Mouse (Mus musculus) B cell, adult 2 months (primary cell): ENCODE results near the gene Ube2q2.
A peak's percentile ranks its signal among the peaks of the same experiment; 100 is the strongest.
"Not testable (repeated sequence)": the region's sequence is repeated elsewhere in the genome, so short reads cannot be mapped to it uniquely, and the experiment has no call there.

Source experiments
- DNase-seq, 2 experiments: peaks; one replicate each; pipeline ENCODE4 v3.0.0; 2022

The Ube2q2 gene

DNA sequence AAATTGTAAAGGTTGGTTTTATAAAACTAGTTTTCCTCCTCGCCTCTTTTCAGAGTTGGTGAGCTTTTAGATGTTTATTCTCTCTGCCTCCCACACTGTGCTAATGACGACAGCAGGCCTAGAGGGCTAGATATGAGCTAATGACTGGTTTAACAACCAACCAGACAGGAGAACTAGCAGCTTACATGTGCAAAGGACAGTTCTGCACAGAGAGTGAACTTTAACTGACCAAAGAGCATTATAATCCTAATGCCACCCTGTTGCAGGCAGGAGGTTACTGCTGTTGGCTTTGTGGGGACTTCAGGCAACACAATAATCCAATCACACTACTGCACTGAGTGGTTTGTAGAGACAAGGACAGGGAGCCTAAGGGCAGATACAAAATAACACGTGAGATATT lies 94.6 kb downstream of the Ube2q2 start:
- DNase-seq: no peak

DNA sequence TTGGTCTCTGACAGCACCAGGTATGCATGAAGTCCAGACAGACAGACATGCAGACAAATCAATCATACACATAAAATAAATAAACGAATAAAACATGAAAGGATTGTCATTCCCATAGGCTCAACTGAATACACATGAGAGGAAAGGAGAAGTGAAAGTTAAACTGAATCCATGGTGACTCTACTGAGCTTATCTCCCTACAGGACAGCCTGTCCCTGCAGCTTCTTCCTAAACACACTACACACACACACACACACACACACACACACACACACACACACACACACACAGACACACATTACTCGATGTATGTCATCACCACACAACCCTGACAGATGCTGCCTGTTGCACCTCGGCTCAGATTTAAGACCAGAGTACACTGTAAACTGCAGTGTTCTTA lies 95.4 kb downstream of the Ube2q2 start:
- DNase-seq: no peak

DNA sequence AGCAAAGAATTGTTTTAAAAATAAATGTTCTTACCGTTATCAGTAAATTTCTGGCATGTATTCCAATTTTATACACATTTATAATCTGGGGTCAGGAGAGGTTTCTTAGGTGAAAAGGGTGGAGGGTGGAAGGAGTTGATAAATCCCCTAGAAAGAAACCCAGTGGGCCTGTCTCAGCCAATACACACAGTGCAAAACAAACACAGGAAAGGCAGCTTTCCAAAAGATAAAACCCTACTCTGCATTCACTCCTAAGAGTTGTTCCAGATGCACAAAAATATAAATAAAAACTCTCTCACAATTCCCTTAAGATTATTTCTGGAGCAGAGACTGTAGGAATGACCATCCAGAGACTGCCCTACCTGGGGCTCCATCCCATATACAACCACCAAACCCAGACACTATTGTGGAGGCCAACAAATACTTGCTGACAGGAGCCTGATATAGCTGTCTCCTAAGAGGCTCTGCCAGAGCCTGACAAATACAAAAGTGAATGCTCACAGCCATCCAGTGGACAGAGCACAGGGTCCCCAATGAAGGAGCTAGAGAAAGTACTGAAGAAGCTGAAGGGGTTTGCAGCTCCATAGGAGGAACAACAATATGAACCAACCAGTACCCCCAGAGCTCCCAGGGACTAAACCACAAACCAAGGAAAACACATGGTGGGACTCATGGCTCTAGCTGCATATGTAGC lies 96.5 kb downstream of the Ube2q2 start:
- not testable (repeated sequence) for DNase-seq

DNA sequence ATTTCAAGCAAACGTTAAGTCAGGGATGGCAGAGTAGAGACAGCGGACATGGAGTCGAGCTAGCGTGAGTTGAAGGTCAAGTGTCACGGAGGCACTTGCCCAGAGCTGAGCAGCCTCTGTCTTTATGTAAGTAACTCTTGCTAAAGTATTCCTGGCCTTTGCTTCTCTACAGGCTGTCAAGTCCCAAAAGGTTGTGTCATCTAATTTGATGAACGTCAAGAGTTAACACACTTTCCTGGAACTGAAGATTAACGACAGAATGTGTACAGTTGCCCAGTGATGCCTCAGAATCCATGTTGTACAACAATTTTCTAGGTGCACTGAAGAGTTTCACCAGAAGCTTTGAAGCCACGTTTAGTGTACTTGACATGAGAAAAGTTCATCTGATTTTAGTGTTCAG lies 97.8 kb downstream of the Ube2q2 start:
- DNase-seq: no peak

DNA sequence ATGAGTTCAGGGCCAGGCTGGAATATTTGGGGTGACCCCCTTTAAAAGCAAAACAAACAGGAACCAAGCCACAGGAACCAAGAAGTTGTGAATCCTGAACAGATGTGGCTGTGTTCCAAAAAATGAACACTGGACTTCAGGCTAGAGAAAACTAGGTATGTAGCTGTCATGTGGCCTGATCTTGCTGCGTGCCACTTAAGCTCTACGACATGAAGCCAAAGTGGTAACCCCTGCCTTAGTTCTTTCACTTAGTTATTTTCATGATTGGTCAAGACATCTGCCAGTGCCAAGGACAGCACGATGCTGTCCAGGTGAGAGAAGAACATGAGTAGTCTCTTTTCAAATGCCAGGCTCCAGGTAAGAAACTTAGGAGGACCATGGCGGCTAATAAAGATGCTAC lies 98.3 kb downstream of the Ube2q2 start:
- no peak for DNase-seq

- DNase-seq: no peak
These were observed 99.8 kb downstream of the Ube2q2 start for GRCm38 (mm10) chr9:55248465-55248864.

- no peak for DNase-seq
These were observed 102.1 kb downstream of the Ube2q2 start for GRCm38 (mm10) chr9:55250595-55251247.

- peak; percentile 15 to 17 for DNase-seq
These were observed 103.4 kb downstream of the Ube2q2 start for GRCm38 (mm10) chr9:55252097-55252496.

DNA sequence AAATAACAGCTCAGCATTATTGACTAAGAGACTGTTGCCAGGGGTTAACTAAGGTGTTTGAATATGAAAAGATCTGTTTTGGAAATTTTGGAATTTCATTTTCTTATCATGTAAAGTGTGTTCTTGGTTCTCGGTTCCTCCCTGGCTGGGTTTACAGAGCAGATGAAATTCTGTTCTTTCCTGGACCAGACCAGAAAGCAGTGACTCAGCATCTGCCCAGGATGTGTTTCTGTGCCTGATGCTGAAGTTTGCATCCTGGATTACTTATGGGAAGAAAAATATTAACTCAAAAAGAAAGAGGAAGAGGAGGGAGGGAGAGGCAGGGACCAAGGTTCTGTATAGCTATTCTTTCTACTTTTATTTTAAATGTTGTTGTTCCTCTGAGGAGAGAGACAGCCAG lies 105.2 kb downstream of the Ube2q2 start:
- no peak for DNase-seq

- no peak for DNase-seq
These were observed 106.4 kb downstream of the Ube2q2 start for GRCm38 (mm10) chr9:55255056-55255455.

DNA sequence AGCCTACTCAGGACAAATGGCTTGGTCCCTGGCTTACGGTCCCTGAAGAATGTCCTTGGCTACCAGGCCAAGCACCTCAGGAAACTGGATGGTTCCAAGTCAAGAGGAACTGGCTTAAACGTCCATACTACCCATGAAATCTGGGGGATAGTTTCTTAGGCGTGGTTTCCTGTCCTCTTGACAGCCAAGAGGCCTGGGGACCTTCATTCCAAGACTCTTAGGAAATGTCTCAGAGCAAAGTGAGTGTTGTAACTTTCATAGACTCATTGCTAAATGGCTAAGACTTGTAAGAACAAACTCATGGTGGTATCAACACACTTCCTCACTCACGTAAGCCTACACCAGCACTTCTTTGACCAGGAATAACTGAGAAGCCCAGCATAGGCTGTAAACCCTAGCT lies 107.0 kb downstream of the Ube2q2 start:
- no peak for DNase-seq

- DNase-seq: no peak
These were observed 108.5 kb downstream of the Ube2q2 start for GRCm38 (mm10) chr9:55257105-55257504.
